Mouse (Mus musculus): ENCODE measurements around the gene Tcea3.

The Tcea3 gene

DNA sequence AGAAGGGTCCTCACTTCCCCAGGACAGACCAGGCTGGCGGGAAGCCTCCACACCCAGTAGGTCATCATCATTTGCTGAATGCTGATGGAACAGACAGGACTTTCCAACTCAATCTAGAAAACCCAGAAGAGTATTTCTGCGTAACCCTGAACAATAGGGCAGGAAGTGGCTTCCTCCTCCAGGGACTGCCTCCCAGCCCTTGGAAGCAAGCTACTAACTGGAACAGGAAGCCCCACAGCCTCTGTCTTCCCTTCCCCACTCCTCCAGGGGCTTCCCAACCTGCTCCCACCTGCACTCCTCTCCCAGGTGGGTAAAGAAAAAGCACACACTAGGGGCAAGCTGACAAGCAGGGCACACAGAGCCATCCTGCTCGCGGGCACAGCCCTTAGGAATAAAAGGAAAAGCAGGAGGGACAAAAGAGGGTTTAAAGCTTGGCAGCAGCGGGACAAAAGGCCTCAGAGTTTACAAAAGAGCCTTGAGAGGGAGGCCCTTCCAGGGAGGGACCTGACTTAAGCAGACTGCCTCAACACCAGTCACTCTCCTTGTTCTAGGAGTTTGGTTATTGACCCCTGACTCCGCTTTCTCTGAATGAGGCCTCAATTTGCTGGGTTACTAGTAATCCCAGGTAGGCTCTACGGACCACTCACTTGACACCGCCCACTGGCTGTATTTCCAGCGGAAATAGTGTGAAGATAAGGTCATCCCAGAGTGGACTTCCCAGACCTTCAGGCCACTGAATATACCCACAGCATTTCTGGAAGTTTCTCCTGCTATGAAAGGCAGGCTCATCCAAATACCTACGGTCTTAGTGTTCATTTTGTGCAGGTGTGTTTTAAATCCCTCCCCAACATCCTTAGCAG lies 35.3 kb downstream of the Tcea3 start:
- DNase-seq, result no peak

DNA sequence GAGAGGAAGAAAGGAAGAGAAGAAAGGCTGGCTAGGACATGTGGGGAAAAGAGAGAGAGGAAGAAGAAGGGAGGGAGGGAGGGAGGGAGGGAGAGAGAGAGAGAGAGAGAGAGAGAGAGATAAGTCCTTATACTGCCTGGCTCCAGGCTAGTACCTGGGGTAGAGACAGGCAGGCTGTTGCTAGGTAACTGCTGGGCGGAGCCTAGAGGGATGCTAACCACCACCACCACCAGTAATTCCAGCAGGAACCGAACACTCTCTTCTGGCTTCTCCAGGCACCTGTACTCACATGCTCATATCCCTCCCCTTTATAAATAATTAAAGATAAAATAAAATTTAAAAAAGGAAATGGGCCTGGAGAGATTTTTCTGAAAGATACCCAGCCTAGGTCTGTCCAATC lies 36.3 kb downstream of the Tcea3 start:
- no peak for DNase-seq

DNA sequence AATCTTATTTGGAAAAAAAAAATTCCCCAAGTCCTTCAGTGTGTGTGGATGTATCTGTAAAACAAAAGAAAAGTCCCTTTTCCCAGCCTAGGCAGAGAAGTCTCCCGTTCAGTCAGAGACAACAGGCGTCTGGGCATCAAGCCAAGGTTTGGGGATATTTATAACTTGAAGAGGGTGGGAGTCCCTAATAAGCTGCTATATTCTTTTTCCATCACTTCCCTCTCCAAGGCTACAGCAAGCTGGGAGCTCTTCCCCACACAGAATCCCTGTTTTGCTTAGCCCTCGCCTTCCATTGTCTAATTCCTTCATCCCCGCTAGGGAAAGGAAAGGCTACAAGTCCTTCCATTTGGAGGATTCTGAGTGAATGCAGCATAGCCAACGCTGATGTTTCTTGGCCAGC lies 36.9 kb downstream of the Tcea3 start, which contains the start of gene Zfp46:
Zfp46 (plus strand) TSS at position 229 of the 400 bp plus-strand sequence.
- DNase-seq, result no peak

DNA sequence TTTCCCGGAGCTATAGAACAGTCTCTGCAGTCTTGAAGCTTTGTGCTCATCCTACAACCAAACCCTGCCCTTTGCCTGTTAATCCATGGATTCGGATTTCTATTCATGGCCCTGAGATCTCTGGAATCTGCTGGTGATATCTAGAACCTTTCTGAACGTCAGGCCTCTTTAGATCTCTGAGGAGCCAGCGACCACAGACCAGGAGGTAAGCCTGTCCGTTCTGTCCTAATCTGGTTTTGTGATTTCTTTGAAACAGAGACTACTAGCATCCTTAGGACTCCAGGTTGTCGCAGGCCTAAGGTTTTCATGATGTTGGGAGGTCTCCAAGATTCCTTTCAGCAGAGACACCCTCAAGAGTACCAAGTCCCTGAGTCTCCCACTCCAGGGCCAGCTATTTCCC lies 37.4 kb downstream of the Tcea3 start:
- DNase-seq, result no peak

DNA sequence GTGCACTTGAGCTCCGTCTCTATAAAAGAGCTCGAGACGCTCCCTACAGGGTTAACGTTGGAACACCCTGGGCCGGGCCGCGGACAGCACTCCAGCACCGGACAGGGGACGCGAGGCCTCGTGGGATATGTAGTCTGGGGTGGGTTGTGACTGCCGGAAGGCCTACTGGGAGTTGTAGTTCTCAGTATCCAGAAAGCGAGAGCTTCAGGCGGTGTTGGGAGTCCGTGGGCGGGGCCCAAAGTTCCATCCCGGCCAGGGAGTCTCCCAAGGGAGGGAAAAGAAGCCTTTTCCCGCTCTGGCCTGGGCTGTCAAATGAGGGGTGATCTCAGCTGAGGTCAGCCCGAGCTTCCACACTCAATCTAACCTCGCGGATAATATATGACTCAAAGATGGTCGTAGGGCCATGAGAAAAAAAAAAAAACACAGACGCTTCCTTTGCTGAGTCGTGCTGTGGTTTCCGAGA lies 37.9 kb downstream of the Tcea3 start:
- peak; percentile 88 for DNase-seq

DNA sequence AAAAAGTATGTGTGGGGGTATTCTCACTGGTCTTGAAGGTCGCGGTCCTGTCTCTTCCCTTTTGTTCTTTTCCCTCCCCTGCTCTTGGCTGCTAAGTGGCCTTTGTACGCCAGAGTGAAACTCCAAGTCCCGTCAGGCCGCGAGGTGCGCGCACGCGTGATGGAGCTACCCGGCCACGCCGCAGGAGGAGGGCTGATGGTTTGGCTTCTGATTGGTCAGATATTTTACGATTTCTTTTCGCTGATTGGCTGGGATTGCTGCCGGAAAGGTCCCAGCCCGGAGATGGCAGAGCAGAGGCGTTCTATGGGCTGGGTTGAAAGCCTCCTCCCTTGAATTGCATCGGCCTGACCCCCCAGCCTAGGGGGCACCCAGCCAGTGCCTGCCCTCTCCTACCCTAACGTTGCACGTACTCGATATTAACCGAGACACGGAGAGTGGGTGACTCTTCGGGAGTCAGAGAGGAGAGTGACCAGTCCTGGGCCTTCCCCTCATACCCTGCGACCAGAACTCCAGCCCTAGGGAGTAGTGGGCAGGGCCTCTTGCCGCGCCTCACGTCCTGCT lies 38.4 kb downstream of the Tcea3 start:
- peak; percentile 95 for DNase-seq

DNA sequence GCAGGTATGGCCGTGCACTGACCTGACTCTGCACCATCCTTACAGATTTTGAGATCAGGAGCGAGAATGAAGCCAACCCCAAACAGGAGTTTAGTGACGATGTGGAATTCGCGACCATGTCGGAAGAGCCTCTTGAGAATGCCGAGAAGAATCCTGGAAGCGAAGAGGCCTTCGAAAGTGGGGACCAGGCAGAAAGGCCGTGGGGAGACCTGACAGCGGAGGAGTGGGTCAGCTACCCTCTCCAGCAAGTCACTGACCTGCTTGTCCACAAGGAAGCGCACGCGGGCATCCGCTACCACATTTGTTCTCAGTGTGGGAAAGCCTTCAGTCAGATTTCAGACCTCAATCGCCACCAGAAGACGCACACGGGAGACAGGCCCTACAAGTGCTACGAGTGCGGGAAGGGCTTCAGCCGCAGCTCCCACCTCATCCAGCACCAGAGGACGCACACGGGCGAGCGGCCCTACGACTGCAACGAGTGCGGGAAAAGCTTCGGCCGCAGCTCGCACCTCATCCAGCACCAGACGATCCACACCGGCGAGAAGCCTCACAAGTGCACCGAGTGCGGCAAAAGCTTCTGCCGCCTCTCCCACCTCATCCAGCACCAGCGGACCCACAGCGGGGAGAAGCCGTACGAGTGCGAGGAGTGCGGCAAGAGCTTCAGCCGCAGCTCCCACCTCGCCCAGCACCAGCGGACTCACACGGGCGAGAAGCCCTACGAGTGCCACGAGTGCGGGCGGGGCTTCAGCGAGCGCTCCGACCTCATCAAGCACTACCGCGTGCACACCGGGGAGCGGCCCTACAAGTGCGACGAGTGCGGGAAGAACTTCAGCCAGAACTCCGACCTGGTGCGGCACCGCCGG lies 42.6 kb downstream of the Tcea3 start:
- no peak for DNase-seq

DNA sequence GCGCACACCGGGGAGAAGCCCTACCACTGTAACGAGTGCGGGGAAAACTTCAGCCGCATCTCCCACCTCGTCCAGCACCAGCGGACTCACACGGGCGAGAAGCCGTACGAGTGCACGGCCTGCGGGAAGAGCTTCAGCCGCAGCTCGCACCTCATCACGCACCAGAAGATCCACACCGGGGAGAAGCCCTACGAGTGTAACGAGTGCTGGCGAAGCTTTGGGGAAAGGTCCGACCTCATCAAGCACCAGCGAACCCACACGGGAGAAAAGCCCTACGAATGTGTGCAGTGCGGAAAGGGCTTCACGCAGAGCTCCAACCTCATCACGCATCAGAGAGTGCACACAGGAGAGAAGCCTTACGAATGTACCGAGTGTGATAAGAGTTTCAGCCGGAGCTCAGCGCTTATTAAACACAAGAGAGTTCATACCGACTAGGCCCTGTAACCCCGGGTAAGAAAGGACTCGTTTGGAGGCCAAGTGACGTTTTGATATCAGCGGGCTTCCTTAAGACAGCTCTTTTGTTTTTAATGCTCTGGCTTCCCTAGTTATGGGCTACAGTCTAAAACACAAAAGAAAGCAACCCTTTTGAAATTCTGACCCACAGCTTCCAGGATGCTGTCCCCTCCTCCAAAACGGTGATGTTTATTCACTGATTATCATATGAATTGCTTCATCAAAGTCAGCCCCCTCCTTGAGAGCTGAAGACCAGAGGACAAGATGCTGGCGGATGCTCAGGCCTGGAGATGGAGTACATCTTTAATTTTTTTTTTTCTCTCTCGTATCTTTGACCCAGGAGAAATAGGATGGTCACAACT lies 43.5 kb downstream of the Tcea3 start:
- no peak for DNase-seq

DNA sequence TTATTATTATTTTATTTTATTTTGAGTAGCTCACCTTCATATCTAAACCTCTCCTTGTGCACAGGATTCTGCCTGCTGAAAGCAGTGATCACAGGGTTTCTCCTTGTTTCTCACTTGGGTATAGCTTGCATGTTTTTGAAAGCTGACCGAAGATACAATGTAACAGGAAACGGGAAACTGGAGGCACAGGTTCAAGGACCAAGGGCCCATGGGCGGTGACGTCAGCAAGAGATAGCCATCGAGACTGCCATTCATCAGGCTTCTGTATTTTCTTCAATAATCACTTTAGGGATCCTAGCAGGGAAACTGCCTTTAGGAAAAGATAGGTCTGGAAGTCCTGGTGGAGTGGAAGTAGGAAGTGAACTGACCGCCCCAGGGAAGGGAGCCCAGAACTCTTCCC lies 44.2 kb downstream of the Tcea3 start:
- DNase-seq, result no peak

DNA sequence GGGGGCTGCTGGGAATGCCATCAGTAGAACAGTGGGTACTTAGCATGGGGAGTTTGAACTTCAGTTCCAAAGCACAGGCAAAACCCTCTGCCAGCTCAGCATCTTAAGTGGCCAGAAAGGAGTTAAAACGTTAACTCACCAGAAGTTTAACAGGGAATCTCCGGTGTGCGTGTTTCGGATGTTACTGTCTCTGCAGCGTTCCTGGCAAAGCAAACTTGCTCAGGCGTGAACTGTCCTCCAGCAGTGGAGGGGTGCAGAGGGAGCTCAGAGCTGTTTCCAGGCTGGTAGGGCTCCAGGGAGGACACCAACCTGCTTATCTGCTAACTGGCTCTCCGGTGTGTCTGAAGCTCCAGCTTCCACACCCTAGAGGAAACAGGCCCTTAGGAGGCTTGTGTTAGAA lies 48.4 kb downstream of the Tcea3 start:
- no peak for DNase-seq

DNA sequence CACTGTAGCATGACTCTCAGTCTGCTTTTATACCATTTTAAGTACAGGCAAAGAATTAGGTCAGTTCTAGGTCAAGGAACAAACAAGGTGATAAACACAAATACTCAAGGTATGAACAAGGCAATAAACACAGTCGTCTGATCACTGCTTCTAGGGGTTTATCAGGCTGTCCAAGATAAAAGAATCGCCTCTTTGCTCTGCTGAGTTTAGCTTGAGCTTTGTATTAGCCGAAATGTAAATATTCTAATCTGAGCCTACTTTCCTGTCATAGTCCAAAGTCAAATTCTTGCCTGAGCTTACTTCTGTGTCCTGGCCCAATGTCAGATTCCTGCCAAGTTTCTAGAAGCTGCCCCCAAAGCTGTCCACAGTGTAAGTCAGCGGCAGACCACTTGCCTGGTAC lies 54.9 kb downstream of the Tcea3 start:
- DNase-seq, result no peak

DNA sequence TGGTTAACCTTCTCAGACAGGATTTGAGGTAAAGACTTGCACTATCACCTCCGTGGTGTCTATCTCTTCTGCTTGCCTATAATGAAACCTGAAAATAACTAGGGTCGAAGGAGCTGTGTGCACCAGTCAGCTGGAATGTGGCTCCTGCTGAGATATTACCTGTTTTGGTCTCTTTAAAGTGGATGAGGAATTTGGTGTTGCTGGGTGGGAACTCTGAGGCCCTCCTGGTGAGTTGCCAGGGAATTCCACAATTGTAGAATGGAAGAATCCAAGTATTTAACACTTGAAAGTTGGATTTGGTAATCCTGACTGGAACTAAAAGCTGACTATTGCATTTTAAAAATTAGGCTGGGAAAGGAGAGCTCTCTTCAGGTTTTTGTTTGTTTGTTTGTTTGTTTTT lies 56.7 kb downstream of the Tcea3 start:
- DNase-seq, result no peak

DNA sequence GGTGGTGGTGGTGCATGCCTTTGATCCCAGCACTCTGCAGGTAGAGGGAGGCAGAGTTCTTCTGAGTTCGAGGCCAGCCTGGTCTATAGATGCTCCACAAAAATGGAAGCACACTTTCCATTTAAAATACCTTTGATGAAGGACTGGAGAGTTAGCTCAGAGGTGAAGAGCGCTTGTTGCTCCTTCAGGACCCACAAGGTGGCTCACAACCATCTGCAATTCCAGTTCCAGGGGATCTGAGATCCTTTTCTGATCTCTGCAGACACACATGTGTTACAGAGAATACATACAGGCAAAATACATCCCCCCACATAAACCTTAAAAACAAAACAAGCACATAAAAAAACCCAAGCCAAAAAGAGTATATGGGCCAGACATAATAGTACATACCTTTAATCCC lies 60.8 kb downstream of the Tcea3 start:
- DNase-seq, result no peak

DNA sequence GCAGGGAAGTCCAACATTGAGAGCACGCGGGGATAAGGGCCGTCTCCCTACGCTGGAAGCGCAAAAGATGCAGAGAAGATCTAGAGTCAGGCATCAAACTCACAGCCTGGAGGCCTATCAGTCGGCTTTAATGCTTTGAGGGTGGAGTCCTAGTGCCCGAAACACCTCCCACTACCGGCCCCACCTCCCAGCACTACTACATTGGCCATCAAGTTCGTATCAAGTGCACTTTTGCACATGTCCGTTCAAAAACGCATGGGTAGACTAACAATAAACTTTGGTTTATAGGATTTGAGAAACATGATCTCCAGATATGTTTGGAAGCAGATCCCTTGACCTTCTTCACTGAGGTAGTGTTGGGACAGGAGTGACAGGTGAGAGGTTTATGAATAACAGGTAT lies 62.3 kb downstream of the Tcea3 start:
- DNase-seq, result peak; percentile 59

DNA sequence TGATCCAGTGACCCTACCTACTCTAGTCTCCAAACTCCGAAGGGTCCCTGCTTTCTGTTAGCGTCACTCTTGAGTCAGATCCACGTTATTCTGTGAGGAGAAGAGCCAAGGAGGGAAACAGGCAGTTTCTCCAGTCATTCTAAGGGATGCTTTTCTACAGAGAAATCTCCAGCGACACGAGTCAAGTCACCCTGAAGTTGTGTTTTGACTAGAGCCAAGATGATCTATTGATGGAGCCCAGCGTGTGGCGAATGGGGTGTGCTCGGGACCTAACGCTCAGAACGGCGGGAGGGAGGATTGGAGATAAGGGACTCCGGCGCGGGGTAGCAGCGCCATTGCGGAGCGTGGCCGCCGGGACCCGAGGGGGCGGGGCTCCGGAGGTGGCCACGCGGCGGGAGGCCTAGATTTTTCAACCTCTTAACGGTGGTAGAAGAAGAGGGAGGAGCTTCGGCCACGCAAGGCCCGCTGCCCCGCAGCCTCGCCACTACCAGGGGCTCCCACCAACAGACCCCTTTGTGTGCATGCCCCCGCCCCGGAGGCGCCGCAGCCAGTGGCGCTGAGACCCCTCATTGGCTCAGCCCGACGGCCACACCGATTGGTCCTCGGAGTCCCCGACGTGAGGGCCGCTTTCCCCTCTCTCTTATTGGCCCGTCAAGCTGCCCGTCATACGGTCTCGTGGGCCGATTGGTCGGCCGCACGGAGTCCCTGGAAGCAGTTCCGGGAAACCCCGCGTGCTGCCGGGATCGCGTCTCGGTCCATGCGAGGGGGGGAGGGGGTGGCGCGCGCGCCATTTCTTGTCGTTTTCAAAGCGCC lies 62.9 kb downstream of the Tcea3 start, which contains the start of gene Hnrnpr:
Hnrnpr (plus strand) TSS at position 714 of the 813 bp plus-strand sequence.
- DNase-seq, result peak; percentile 99

DNA sequence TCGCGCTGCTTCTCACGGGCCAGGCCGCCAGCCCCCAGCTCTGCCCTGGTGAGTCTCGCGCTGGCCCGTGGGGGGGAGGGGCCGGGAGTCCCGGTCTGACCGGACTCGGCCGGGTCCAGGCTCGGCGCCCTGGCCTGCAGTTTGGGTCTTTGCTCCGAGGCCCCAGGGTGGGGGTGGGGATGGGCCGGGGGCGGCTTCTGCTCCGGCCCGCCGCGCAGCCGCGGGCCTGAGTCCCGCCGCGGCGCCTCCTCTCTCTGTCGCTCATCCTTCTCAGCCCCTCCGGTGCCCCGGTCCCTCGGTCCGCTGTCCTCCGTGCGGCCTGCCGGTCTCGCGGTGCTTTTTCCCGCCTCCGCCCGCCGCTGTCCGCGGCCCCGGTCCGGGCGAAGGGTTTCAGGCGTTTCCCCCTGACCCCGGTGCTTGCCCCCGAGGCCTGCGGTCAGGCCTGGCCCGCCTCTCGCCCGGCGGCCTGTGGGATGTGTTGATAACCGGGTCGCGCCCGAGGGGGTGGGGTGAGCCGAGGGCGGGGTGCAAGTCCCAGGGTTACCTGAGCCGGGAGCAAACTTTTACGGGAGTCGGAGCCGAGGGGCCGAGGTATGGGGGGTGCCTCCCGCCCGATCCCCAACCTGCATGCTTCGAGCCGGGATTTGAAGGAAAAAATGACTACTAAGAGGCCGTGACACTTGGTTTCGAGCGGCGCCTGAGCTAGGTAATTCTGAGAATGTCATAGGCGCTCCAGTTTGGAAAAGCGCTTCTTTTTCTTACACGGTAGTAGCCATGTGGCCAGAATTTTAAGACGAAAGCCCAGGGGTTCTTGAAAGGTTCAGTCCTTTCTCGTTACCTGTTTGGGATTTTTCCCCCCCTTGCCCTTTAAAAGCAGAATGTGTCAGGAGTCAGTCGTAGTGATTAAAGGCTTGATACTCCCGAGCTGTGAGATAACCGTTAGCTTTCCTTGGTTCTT lies 63.8 kb downstream of the Tcea3 start:
- peak; percentile 63 for DNase-seq

DNA sequence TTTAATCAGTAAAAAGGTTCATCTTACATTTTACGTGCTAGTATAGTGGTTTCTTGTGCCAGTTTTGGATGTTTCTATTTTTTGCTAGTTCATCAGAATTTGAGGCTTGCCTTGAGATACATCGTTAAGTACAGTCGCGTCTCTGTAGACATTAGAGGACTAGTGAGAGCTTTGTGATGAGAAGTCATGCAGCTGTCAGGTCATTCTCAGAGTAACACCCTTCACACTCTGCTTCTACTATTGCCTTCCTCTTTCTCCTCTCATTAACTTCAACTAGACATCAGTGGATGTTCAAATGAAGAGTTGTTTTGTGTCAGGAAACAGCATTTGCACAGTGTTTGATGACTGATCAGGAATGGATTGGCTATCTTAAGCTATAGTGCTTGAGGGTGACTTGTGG lies 65.1 kb downstream of the Tcea3 start:
- DNase-seq, result no peak

DNA sequence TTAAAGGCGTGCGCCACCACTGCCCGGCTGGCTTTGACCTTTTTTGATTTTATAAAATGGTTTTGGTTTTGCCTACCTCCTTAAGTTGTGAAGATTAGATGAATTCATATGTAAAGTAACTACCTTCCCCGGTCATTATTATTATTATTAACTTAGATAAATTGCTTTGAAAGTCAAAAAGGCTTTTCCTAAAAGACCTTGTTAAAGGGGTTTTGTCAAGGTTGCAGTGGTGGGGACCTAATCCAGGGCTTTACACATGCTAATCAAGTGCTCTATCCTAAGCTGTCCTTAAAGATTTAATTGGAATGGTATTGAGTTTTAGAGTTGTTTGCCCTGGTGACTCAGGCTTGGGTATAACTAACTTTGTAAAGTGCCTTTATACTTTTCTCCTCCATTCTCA lies 70.1 kb downstream of the Tcea3 start:
- no peak for DNase-seq

DNA sequence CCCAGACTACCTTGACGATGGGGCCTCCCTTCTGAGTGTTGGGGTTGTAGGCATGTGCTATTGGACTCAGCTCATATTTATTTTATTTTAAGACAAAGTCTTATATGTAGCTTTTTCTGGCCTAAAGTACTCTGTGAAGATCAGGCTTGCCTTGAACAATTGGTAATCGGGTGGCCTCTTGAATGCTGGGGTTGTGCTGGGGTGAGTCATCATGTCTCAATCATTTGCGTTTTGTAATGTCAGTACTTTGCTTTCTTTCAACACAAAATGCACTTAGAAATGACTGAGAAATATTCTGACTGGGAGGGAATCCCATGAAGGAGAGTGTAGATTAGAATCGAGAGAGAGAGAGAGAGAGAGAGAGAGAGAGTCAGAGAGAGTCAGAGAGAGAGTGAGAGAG lies 72.5 kb downstream of the Tcea3 start:
- DNase-seq, result no peak

DNA sequence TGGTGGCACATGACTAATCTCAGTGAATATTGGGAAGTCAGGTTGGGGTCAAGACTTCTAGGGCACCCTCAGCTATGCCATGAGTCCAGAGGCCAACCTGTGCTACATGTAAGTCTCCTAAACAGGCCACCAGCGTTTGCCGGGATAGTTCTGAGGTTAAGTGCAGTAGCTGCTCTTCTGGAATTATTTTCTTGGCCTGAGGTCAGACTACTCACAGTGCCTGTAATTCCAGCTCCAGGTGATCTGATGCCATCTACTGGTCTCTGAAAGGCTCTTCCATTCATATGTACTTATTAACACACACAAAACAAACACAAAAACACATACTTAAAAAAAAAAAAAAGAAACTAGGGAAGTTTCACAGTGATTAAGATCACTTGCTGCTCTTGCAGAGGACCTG lies 76.7 kb downstream of the Tcea3 start:
- no peak for DNase-seq
